Mouse (Mus musculus) liver, adult 2 months (tissue): ENCODE data around the gene Ppm1l. TPM values are rescaled to one million over a fixed set of nuclear protein-coding genes. Genes with fewer than 3 reads are reported as not detected.

ENCODE experiments used
- DNase-seq: peaks from one replicate; pipeline ENCODE4 v3.0.0-alpha.2; 2011; ENCODE audit warnings: low read depth, low spot score; ENCODE audit errors: extremely low read depth
- H3K27ac ChIP-seq: fragments of 200-500 bp; replicated peaks from 2 replicates; pipeline ENCODE4 v1.5.1; 2012; ENCODE audit warnings: low read depth, mild to moderate bottlenecking, control low read depth, inconsistent platforms, low read length; ENCODE audit not compliant: insufficient read depth
- H3K27me3 ChIP-seq: fragments of 200-500 bp; 2 replicates; pipeline ENCODE4 v1.6.1; 2012; ENCODE audit warnings: mild to moderate bottlenecking, moderate library complexity, low read length, inconsistent platforms; ENCODE audit not compliant: control insufficient read depth, insufficient read depth
- H3K36me3 ChIP-seq: fragments of 200-500 bp; 2 replicates; pipeline ENCODE4 v1.6.1; 2012; ENCODE audit warnings: low read length, inconsistent platforms; ENCODE audit not compliant: control insufficient read depth, insufficient read depth
- H3K4me1 ChIP-seq: fragments of 200-500 bp; 2 replicates; pipeline ENCODE4 v1.6.1; 2011; ENCODE audit warnings: low read length; ENCODE audit not compliant: control insufficient read depth, insufficient read depth
- H3K4me3 ChIP-seq: fragments of 200-500 bp; 2 replicates; pipeline ENCODE4 v1.5.1; 2011; ENCODE audit warnings: low read depth, mild to moderate bottlenecking, control low read depth, low read length, moderate library complexity; ENCODE audit not compliant: insufficient read depth
- H3K79me2 ChIP-seq: fragments of 200-500 bp; 2 replicates; pipeline ENCODE4 v1.6.1; 2012; ENCODE audit warnings: inconsistent platforms, mild to moderate bottlenecking, low read length, moderate library complexity; ENCODE audit not compliant: control insufficient read depth, insufficient read depth
- H3K9ac ChIP-seq: fragments of 200-500 bp; 2 replicates; pipeline ENCODE4 v1.6.1; 2012; ENCODE audit warnings: low read depth, mild to moderate bottlenecking, control low read depth, inconsistent platforms, low read length
- CTCF ChIP-seq: fragments of 200-500 bp; IDR thresholded peaks from 2 replicates; pipeline ENCODE4 v1.5.1; 2011; ENCODE audit warnings: low read depth, low read length, control low read depth
- POLR2A ChIP-seq: fragments of 200-500 bp; IDR thresholded peaks from 2 replicates; pipeline ENCODE4 v1.6.1; 2011; ENCODE audit warnings: low read length, control low read depth; ENCODE audit not compliant: insufficient read depth; ENCODE audit errors: extremely low read depth
- WGBS: fragments of 180-500 bp; shearing (Covaris S2); methylation state at CpG from one replicate; pipeline ENCODE4 v1.1.7; 2018; 5-methylcytosine and 5-hydroxymethylcytosine counted together
- polyA plus RNA-seq: library from polyadenylated mRNA; depleted of rRNA; stranded (reverse); fragments of >200 nt; gene quantifications from 2 replicates; pipeline ENCODE4 v1.2.3, GENCODE M21; 2012
- total RNA-seq: library from RNA; depleted of rRNA; stranded (reverse); fragments of >200 nt; gene quantifications from 2 replicates; pipeline ENCODE4 v1.2.3, GENCODE M21; 2014

The Ppm1l gene
- total and polyA plus RNA-seq, 2 experiments: 1.9 to 3.3 TPM

- no peak for TF ChIP-seq POLR2A
- no peak for TF ChIP-seq CTCF
- Histone ChIP-seq H3K27me3 (no peaks in the 10 kb centered on the region), H3K9ac (no peak overlapping the region), H3K4me1 (peaks cover 4% of the 10 kb centered on the region; the same call in 1 of the 2 replicates), H3K79me2 (peaks cover 7% of the 10 kb centered on the region; the same call in 1 of the 2 replicates), H3K4me3 (no peak overlapping the region), H3K36me3 (no peaks in the 10 kb centered on the region), H3K27ac (no peak overlapping the region)
- WGBS: 67% methylated on average over 6 of the region's 6 CpGs
- DNase-seq: peak; percentile 41
Observed at GRCm38 (mm10) chr3:69364151-69364550, 47.5 kb downstream of the Ppm1l start.

- Histone ChIP-seq H3K27me3 (no peaks in the 10 kb centered on the region), H3K36me3 (no peaks in the 10 kb centered on the region), H3K4me1 (no peaks in the 10 kb centered on the region), H3K9ac (no peak overlapping the region), H3K4me3 (no peak overlapping the region), H3K79me2 (peaks cover 7% of the 10 kb centered on the region; the same call in 1 of the 2 replicates), H3K27ac (no peak overlapping the region)
- peak; percentile 26 for DNase-seq
- no peak for TF ChIP-seq POLR2A
- TF ChIP-seq CTCF: no peak
- WGBS: 94% methylated on average over 9 of the region's 9 CpGs
Observed at GRCm38 (mm10) chr3:69367916-69368315, 51.3 kb downstream of the Ppm1l start.

GRCm38 (mm10) chr3:69372731-69373130, 56.1 kb downstream of the Ppm1l start:
- Histone ChIP-seq H3K79me2 (no peaks in the 10 kb centered on the region; the same call in 1 of the 2 replicates), H3K27ac (no peak overlapping the region), H3K27me3 (no peaks in the 10 kb centered on the region), H3K36me3 (no peaks in the 10 kb centered on the region), H3K4me3 (no peak overlapping the region), H3K4me1 (no peaks in the 10 kb centered on the region), H3K9ac (no peak overlapping the region)
- TF ChIP-seq CTCF (peak; percentile 43), POLR2A (no peak)
- no peak for DNase-seq
- WGBS: 86% methylated on average over 3 of the region's 3 CpGs

- no peaks in the 10 kb centered on the region for H3K36me3 ChIP-seq
- no peaks in the 10 kb centered on the region; the same call in 1 of the 2 replicates for H3K79me2 ChIP-seq
- H3K4me3 ChIP-seq: no peak overlapping the region
- no peaks in the 10 kb centered on the region for H3K27me3 ChIP-seq
- H3K4me1 ChIP-seq: no peaks in the 10 kb centered on the region
- TF ChIP-seq CTCF (no peak), POLR2A (no peak)
- no peak for DNase-seq
- H3K9ac ChIP-seq: no peak overlapping the region
- H3K27ac ChIP-seq: no peak overlapping the region
- 88% methylated on average over 10 of the region's 10 CpGs for WGBS
Observed at GRCm38 (mm10) chr3:69373544-69374306, 57.1 kb downstream of the Ppm1l start.

- Histone ChIP-seq H3K36me3 (no peaks in the 10 kb centered on the region), H3K79me2 (no peaks in the 10 kb centered on the region; the same call in 1 of the 2 replicates), H3K9ac (no peak overlapping the region), H3K4me3 (no peak overlapping the region), H3K27me3 (no peaks in the 10 kb centered on the region), H3K27ac (no peak overlapping the region), H3K4me1 (no peaks in the 10 kb centered on the region)
- WGBS: 98% methylated on average over 5 of the region's 5 CpGs
- DNase-seq: no peak
- TF ChIP-seq POLR2A: no peak
- no peak for TF ChIP-seq CTCF
Observed at GRCm38 (mm10) chr3:69374538-69374937, 57.9 kb downstream of the Ppm1l start.

- WGBS: 79% methylated on average over 5 of the region's 5 CpGs
- Histone ChIP-seq H3K79me2 (no peaks in the 10 kb centered on the region; the same call in 1 of the 2 replicates), H3K27ac (no peak overlapping the region), H3K4me1 (no peaks in the 10 kb centered on the region), H3K36me3 (no peaks in the 10 kb centered on the region), H3K9ac (no peak overlapping the region), H3K27me3 (no peaks in the 10 kb centered on the region), H3K4me3 (no peak overlapping the region)
- TF ChIP-seq CTCF: no peak
- no peak for TF ChIP-seq POLR2A
- DNase-seq: no peak
Observed at GRCm38 (mm10) chr3:69374983-69375382, 58.3 kb downstream of the Ppm1l start.
